Mouse (Mus musculus): ENCODE results near the gene Exosc6. TPM values are rescaled to one million over a fixed set of nuclear protein-coding genes. Genes with fewer than 3 reads are reported as not detected.

Exosc6 gene
- 0.63 TPM for polyA plus RNA-seq (2014; fragmentation: Illumina TruSeq; extraction: RNeasy Lipid Tissue Mini Kit (QIAGEN cat#74804); ENCODE audit: low read depth, low replicate concordance)

GRCm38 (mm10) chr8:111056158-111056663 lies at the start of gene Exosc6:
TSS of gene Exosc6 (plus strand) at chr8:111056339.

GRCm38 (mm10) chr8:111031572-111031971 lies 24.6 kb upstream of the Exosc6 start, which contains the start of gene Ddx19b:
TSS of gene Ddx19b (minus strand) at chr8:111031751.

GRCm38 (mm10) chr8:111032916-111033315 lies 23.2 kb upstream of the Exosc6 start, which contains the start of gene Aars:
TSS of gene Aars (plus strand) at chr8:111033144.

GRCm38 (mm10) chr8:111092326-111092725 lies 36.2 kb downstream of the Exosc6 start, which contains the start of gene Clec18a:
TSS of gene Clec18a (minus strand) at chr8:111092426.

GRCm38 (mm10) chr8:111093865-111094718 lies 38.0 kb downstream of the Exosc6 start, which contains the start of gene Pdpr:
TSS of gene Pdpr (plus strand) at chr8:111094630.

Other genes starting within 250 kb of the Exosc6 start
- gene Cog4, start 209.7 kb upstream of the Exosc6 start, polyA plus RNA-seq (2014; fragmentation: Illumina TruSeq; extraction: RNeasy Lipid Tissue Mini Kit (QIAGEN cat#74804); ENCODE audit: low read depth, low replicate concordance), result 62.1 TPM
- gene Sf3b3, start 209.6 kb upstream of the Exosc6 start, polyA plus RNA-seq (2014; fragmentation: Illumina TruSeq; extraction: RNeasy Lipid Tissue Mini Kit (QIAGEN cat#74804); ENCODE audit: low read depth, low replicate concordance), result 38.6 TPM
- 9.1 TPM for gene Fuk, start 153.9 kb upstream of the Exosc6 start, polyA plus RNA-seq (2014; fragmentation: Illumina TruSeq; extraction: RNeasy Lipid Tissue Mini Kit (QIAGEN cat#74804); ENCODE audit: low read depth, low replicate concordance)
- gene St3gal2, start 136.4 kb upstream of the Exosc6 start, polyA plus RNA-seq (2014; fragmentation: Illumina TruSeq; extraction: RNeasy Lipid Tissue Mini Kit (QIAGEN cat#74804); ENCODE audit: low read depth, low replicate concordance), result 112 TPM
- gene Ddx19a, start 58.5 kb upstream of the Exosc6 start, polyA plus RNA-seq (2014; fragmentation: Illumina TruSeq; extraction: RNeasy Lipid Tissue Mini Kit (QIAGEN cat#74804); ENCODE audit: low read depth, low replicate concordance), result 38.7 TPM
- gene Ddx19b, start 24.6 kb upstream of the Exosc6 start, polyA plus RNA-seq (2014; fragmentation: Illumina TruSeq; extraction: RNeasy Lipid Tissue Mini Kit (QIAGEN cat#74804); ENCODE audit: low read depth, low replicate concordance), result 12.1 TPM
- 35.5 TPM for gene Aars, start 23.2 kb upstream of the Exosc6 start, polyA plus RNA-seq (2014; fragmentation: Illumina TruSeq; extraction: RNeasy Lipid Tissue Mini Kit (QIAGEN cat#74804); ENCODE audit: low read depth, low replicate concordance)
- 23.4 TPM for gene Clec18a, start 36.1 kb downstream of the Exosc6 start, polyA plus RNA-seq (2014; fragmentation: Illumina TruSeq; extraction: RNeasy Lipid Tissue Mini Kit (QIAGEN cat#74804); ENCODE audit: low read depth, low replicate concordance)
- 14.6 TPM for gene Pdpr, start 38.3 kb downstream of the Exosc6 start, polyA plus RNA-seq (2014; fragmentation: Illumina TruSeq; extraction: RNeasy Lipid Tissue Mini Kit (QIAGEN cat#74804); ENCODE audit: low read depth, low replicate concordance)
- gene Glg1, start 202.9 kb downstream of the Exosc6 start, polyA plus RNA-seq (2014; fragmentation: Illumina TruSeq; extraction: RNeasy Lipid Tissue Mini Kit (QIAGEN cat#74804); ENCODE audit: low read depth, low replicate concordance), result 49.2 TPM
- 27.3 TPM for gene Rfwd3, start 243.9 kb downstream of the Exosc6 start, polyA plus RNA-seq (2014; fragmentation: Illumina TruSeq; extraction: RNeasy Lipid Tissue Mini Kit (QIAGEN cat#74804); ENCODE audit: low read depth, low replicate concordance)